Mouse (Mus musculus): ENCODE results near the gene Tmem120a.

GRCm38 (mm10) chr5:135725391-135725841 is 18.8 kb downstream of the Tmem120a start:
- TF ChIP-seq CTCF (conservative IDR thresholded peaks at IDR 0.05; ENCODE audit: low read length) (no peak), POU5F1 (IDR thresholded peaks at IDR 0.05; ENCODE audit: borderline replicate concordance, low read length) (no peak)

Data from E14TG2a.4 (cell line).